7 mouse cellular contexts compared by ENCODE assay signal in the genomic region with DNA sequence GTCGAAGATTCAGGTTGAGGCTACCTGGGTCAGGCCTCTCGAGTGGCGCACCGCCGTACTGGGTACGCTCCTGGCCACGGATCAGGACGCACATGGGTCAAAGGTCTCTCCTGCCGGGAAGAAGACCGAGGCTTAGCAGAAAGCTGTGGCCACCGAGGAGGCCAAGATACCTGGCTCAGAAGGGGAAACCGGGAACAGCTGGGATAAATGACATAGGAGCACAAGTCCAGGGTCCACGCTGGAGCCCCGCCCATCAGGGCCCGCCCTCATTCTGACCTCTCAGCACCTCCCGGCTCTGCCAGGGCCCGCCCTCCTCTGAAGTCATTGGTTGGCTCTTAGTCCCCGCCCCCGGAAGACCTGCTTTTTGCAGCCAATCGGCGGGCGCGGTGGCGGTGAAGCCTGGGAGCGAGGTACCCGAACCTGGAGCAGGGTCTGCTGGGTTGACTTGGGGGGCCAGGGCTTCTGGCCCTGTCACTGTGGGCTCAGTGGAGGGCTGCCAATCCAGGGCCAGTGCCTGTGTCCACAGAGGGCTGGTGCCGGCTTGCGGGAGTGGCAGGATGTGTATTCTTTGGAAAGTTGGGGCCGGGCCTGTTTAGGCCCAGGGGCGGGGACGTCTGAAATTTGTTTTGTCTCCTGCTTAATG. TPM values are rescaled to one million over a fixed set of nuclear protein-coding genes. Genes with fewer than 3 reads are reported as not detected.
DNase-seq lines count a peak whose midpoint lies in the region; ATAC-seq lines count a peak whose summit lies in the region.

A gene (plus strand): TSS at position 325 of the 643 bp plus-strand sequence.

- no peaks in the 10 kb centered on the region; the same call in 1 of the 2 replicates for H3K36me3 ChIP-seq in embryonic facial prominence, embryonic 11.5 days (replicated peaks; ENCODE audit: control insufficient read depth, insufficient read depth, low read depth, low read length)
- peaks cover 18% of the 10 kb centered on the region for H3K36me3 ChIP-seq in limb, embryonic 10.5 days
- H3K36me3 ChIP-seq in midbrain, embryonic 13.5 days: peaks cover 21% of the 10 kb centered on the region

- H3K27ac ChIP-seq in embryonic facial prominence, embryonic 11.5 days (replicated peaks; ENCODE audit: low read depth, low read length): no peak within 1 kb of the TSS
- H3K27ac ChIP-seq in limb, embryonic 10.5 days: peak within 1 kb of the TSS; percentile 84
- H3K27ac ChIP-seq in midbrain, embryonic 13.5 days: peak within 1 kb of the TSS; percentile 37; the same call in 1 of the 2 replicates

- H3K4me3 ChIP-seq in embryonic facial prominence, embryonic 11.5 days (ENCODE audit: low read depth, low read length): peak within 1 kb of the TSS; percentile 57
- peak within 1 kb of the TSS; percentile 85 for H3K4me3 ChIP-seq in limb, embryonic 10.5 days
- peak within 1 kb of the TSS; percentile 78 for H3K4me3 ChIP-seq in midbrain, embryonic 13.5 days (replicated peaks)

- no peaks in the 10 kb centered on the region for H3K4me1 ChIP-seq in embryonic facial prominence, embryonic 11.5 days (ENCODE audit: control insufficient read depth, insufficient read depth, low read length)
- H3K4me1 ChIP-seq in limb, embryonic 10.5 days: peaks cover 18% of the 10 kb centered on the region
- peaks cover 25% of the 10 kb centered on the region for H3K4me1 ChIP-seq in midbrain, embryonic 13.5 days (replicated peaks)

- ATAC-seq in embryonic facial prominence, embryonic 11.5 days (replicated peaks; ENCODE audit: insufficient number of reproducible peaks, low FRiP score, low TSS enrichment, low read depth): peak; percentile 97
- peak; percentile 99 for ATAC-seq in granulocyte monocyte progenitor cell, adult 5-6 weeks (replicated peaks; ENCODE audit: poor library complexity, severe bottlenecking)
- ATAC-seq in midbrain, embryonic 13.5 days: peak; percentile 96

- WGBS in embryonic facial prominence, embryonic 11.5 days: 5% methylated on average over 31 of the region's 31 CpGs
- WGBS in limb, embryonic 10.5 days: 6% methylated on average over 31 of the region's 31 CpGs
- WGBS in midbrain, embryonic 13.5 days: 3% methylated on average over 31 of the region's 31 CpGs

- H3K27me3 ChIP-seq in embryonic facial prominence, embryonic 11.5 days (ENCODE audit: control insufficient read depth, insufficient read depth, low read length): no peaks in the 10 kb centered on the region
- H3K27me3 ChIP-seq in limb, embryonic 10.5 days (ENCODE audit: low read depth, poor library complexity, severe bottlenecking): no peaks in the 10 kb centered on the region
- H3K27me3 ChIP-seq in midbrain, embryonic 13.5 days: no peaks in the 10 kb centered on the region

- H3K9me3 ChIP-seq in embryonic facial prominence, embryonic 11.5 days (replicated peaks; ENCODE audit: control insufficient read depth, low read length): no peaks in the 10 kb centered on the region
- no peaks in the 10 kb centered on the region for H3K9me3 ChIP-seq in limb, embryonic 10.5 days (replicated peaks)
- H3K9me3 ChIP-seq in midbrain, embryonic 13.5 days: no peaks in the 10 kb centered on the region

- H3K4me2 ChIP-seq in embryonic facial prominence, embryonic 11.5 days (ENCODE audit: low read depth, low read length): peak within 1 kb of the TSS; percentile 79
- peak within 1 kb of the TSS; percentile 85 for H3K4me2 ChIP-seq in midbrain, embryonic 13.5 days (replicated peaks)

- peak within 1 kb of the TSS; percentile 68 for H3K9ac ChIP-seq in embryonic facial prominence, embryonic 11.5 days (replicated peaks; ENCODE audit: low read length)
- H3K9ac ChIP-seq in midbrain, embryonic 13.5 days (replicated peaks): peak within 1 kb of the TSS; percentile 89

- DNase-seq in adrenal gland, postnatal 14 days: peak; percentile 99
- DNase-seq in embryonic facial prominence, embryonic 11.5 days (ENCODE audit: low spot score): peak; percentile 95
- peak; percentile 98 for DNase-seq in kidney, adult 11 months
- DNase-seq in limb, embryonic 10.5 days (ENCODE audit: low spot score): peak; percentile 96
- DNase-seq in spleen, adult 12 weeks (ENCODE audit: low spot score): peak; percentile 93

RNA-seq across cellular contexts. Expression of the gene that starts here (rescaled TPM):
- total RNA-seq in adrenal gland, postnatal 14 days (2021): 9.3 and 13.1 TPM in 2 replicates
- polyA plus RNA-seq in embryonic facial prominence, embryonic 11.5 days (2014; fragmentation: Nextera tagmentation; extraction: Ambion mirVana): 11.8 and 12.7 TPM in 2 replicates
- total RNA-seq in granulocyte monocyte progenitor cell, adult 5-6 weeks (2014; fragmentation: Nextera tagmentation): 1.2 and 3.4 TPM in 2 replicates
- 4.0 and 5.8 TPM in 2 replicates for total RNA-seq in granulocyte monocyte progenitor cell, adult 5-6 weeks (2017)
- 12.1 and 15.2 TPM in 2 replicates for polyA plus RNA-seq in limb, embryonic 10.5 days (2016; fragmentation: Nextera tagmentation; extraction: Ambion mirVana)
- 28.5 and 30.9 TPM in 2 replicates for polyA plus RNA-seq in midbrain, embryonic 13.5 days (2015; fragmentation: Nextera tagmentation; extraction: Ambion mirVana)
